Mouse (Mus musculus): ENCODE measurements around the gene Tmprss4. TPM values are rescaled to one million over a fixed set of nuclear protein-coding genes. Genes with fewer than 3 reads are reported as not detected.

Tmprss4 gene
- polyA plus RNA-seq, 1 experiment = 0.06 TPM

DNA sequence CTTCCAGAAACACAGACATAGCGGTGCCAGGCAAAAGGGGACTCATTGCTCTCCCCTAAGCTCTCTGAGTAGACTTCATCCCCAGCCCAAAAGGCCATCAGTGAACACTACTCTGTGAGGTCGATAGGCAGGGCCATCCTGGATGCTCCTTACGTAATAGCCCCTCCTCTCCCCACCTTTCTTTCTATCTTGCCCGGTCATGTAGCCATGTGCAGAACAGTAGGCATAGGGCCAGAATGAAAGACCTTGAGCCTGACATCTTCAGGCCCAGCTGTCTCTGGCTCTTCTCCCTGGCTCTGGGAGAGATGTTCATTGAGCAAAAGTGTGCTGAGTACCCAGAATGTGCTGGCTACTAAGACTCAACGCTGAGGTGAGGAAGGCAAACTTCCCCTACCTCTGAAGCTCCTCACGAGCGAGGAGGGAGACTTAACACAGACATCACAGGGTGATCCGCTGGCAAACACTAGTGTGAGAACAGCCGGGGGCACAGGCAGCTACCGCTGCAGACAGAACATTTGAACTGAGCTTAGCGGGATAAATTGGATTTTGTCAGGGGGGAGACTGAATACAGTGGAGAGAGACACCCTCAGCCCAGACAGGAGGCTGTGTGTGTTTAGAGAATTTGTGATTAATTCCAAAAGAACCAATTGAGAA lies 11.8 kb upstream of the Tmprss4 start:
- H3K4me1 ChIP-seq (ENCODE audit: control insufficient read depth, insufficient read depth, low read length) = no peaks in the 10 kb centered on the region
- H3K4me3 ChIP-seq (ENCODE audit: control insufficient read depth, low read depth, low read length) = no peak overlapping the region
- no peak overlapping the region for H3K27ac ChIP-seq (ENCODE audit: control insufficient read depth, insufficient read depth, low read depth, low read length)
- no peaks in the 10 kb centered on the region for H3K27me3 ChIP-seq (ENCODE audit: control insufficient read depth, insufficient read depth, low read length)
- no peaks in the 10 kb centered on the region for H3K36me3 ChIP-seq (ENCODE audit: control insufficient read depth, insufficient read depth, low read length)
- TF ChIP-seq POLR2A (IDR thresholded peaks at IDR 0.05; ENCODE audit: control insufficient read depth, low read depth, low read length) (no peak), CTCF (IDR thresholded peaks at IDR 0.05; ENCODE audit: control insufficient read depth, insufficient read depth, insufficient replicate concordance, low read depth, low read length) (no peak)

DNA sequence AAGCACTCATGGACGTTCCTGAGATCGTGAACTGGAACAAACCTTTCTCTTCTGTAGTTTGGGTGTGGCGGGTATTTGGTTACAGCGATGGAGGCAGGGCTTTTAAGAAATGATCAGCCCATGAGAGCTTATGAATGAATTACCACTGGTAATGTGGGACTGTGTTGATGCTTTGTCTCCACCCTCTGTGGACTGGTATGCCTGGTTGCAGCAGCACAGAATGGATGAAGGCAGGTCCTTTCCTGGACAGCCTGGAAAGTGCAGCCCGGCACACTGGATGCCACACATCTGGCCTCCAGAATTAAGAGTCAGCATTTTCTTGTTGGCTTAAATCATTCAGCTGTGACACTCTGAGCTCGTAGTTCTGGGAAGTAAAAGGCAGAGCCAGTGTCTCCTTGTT lies 8.1 kb upstream of the Tmprss4 start:
- TF ChIP-seq POLR2A (IDR thresholded peaks at IDR 0.05; ENCODE audit: control insufficient read depth, low read depth, low read length) = no peak
- no peak for TF ChIP-seq CTCF (IDR thresholded peaks at IDR 0.05; ENCODE audit: control insufficient read depth, insufficient read depth, insufficient replicate concordance, low read depth, low read length)
- no peaks in the 10 kb centered on the region for H3K36me3 ChIP-seq (ENCODE audit: control insufficient read depth, insufficient read depth, low read length)
- H3K27me3 ChIP-seq (ENCODE audit: control insufficient read depth, insufficient read depth, low read length) = no peaks in the 10 kb centered on the region

DNA sequence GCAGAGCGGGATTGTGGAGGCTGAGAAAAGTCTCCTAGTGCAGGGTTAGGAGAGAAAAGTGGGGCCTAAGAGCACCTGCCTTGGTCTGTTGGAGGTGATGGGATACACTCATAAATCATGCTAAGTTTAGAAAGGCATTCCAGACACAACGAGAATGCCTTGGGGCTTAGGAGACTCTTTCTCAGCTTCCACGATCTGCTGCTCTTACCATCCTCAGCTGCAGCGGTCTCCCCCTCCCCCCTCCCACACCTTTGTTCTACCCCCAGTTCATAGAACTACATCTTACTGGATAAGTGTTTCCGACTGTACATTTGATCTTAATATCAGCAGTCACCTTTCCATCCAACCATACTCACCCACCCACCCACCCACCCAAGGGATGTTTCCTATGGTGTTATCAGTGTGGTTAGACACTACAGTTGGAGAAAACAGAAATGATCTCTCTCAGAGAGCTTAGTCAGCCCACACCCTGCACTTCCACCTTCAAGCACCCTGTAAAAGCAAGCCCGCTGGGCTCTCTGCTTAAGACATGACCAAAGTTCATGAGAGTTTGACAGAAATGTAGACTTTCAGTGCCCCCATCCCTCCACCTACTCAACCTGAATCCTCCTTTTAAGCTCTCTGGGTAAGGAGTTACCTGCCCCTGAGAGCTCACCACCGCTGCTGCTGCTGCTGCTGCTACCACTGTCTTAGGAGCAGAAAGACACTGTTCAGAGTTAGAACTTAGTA lies 3.3 kb upstream of the Tmprss4 start:
- H3K36me3 ChIP-seq (ENCODE audit: control insufficient read depth, insufficient read depth, low read length) = no peaks in the 10 kb centered on the region
- TF ChIP-seq POLR2A (IDR thresholded peaks at IDR 0.05; ENCODE audit: control insufficient read depth, low read depth, low read length) (no peak), CTCF (IDR thresholded peaks at IDR 0.05; ENCODE audit: control insufficient read depth, insufficient read depth, insufficient replicate concordance, low read depth, low read length) (no peak)
- H3K27me3 ChIP-seq (ENCODE audit: control insufficient read depth, insufficient read depth, low read length) = no peaks in the 10 kb centered on the region
- H3K4me3 ChIP-seq (ENCODE audit: control insufficient read depth, low read depth, low read length) = no peak overlapping the region
- no peak overlapping the region for H3K27ac ChIP-seq (ENCODE audit: control insufficient read depth, insufficient read depth, low read depth, low read length)
- H3K4me1 ChIP-seq (ENCODE audit: control insufficient read depth, insufficient read depth, low read length) = no peaks in the 10 kb centered on the region

More for the DNA sequence above, 8.1 kb upstream of the Tmprss4 start:
- H3K4me1 ChIP-seq (ENCODE audit: control insufficient read depth, insufficient read depth, low read length) = no peaks in the 10 kb centered on the region
- H3K4me3 ChIP-seq (ENCODE audit: control insufficient read depth, low read depth, low read length) = no peak overlapping the region
- H3K27ac ChIP-seq (ENCODE audit: control insufficient read depth, insufficient read depth, low read depth, low read length) = no peak overlapping the region

DNA sequence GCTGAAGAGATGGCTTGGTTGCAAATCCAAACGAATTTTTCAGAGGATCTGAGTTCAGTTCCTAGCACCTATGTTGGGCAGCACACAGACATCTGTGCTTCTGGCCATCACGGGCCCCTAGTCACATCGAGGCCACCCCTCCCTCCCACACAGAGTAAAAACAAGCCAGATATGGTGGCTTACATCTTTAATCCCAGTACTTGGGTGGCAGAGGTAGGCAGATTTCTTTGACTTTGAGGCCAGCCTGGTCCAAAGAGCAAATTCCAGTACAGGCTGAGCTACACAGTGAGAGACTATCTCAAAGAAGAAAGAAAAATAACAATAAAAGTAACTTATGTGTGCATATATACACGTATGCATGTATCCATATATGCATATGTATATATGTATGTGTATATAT lies 2.2 kb upstream of the Tmprss4 start:
- Histone ChIP-seq H3K27ac (ENCODE audit: control insufficient read depth, insufficient read depth, low read depth, low read length) (no peak overlapping the region), H3K4me1 (ENCODE audit: control insufficient read depth, insufficient read depth, low read length) (no peaks in the 10 kb centered on the region), H3K27me3 (ENCODE audit: control insufficient read depth, insufficient read depth, low read length) (no peaks in the 10 kb centered on the region), H3K36me3 (ENCODE audit: control insufficient read depth, insufficient read depth, low read length) (no peaks in the 10 kb centered on the region), H3K4me3 (ENCODE audit: control insufficient read depth, low read depth, low read length) (no peak overlapping the region)
- no peak for TF ChIP-seq POLR2A (IDR thresholded peaks at IDR 0.05; ENCODE audit: control insufficient read depth, low read depth, low read length)
- TF ChIP-seq CTCF (IDR thresholded peaks at IDR 0.05; ENCODE audit: control insufficient read depth, insufficient read depth, insufficient replicate concordance, low read depth, low read length) = no peak

DNA sequence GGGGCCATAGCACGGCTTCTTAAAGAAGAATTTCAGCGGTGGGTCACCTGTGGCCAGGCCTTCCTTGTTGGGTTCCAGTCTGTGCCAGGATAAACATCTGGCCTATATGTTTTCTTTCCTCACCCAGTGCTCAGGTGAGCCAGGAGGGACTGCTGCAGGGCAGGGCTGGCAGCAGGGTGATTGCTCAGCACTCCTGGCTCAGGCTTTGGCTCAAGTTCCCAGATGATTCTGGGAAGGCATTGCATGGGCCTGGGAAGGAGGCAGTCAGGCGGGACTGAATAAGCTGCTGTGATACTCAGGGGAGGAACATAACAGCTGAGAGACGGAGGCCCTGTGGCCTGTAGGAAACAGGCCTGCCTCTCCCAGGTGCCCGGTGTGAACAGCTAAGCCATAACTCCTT lies 1.3 kb upstream of the Tmprss4 start:
- no peak for TF ChIP-seq POLR2A (IDR thresholded peaks at IDR 0.05; ENCODE audit: control insufficient read depth, low read depth, low read length)
- TF ChIP-seq CTCF (IDR thresholded peaks at IDR 0.05; ENCODE audit: control insufficient read depth, insufficient read depth, insufficient replicate concordance, low read depth, low read length) = no peak
- Histone ChIP-seq H3K27ac (ENCODE audit: control insufficient read depth, insufficient read depth, low read depth, low read length) (no peak overlapping the region), H3K4me3 (ENCODE audit: control insufficient read depth, low read depth, low read length) (no peak overlapping the region), H3K4me1 (ENCODE audit: control insufficient read depth, insufficient read depth, low read length) (no peaks in the 10 kb centered on the region), H3K27me3 (ENCODE audit: control insufficient read depth, insufficient read depth, low read length) (no peaks in the 10 kb centered on the region), H3K36me3 (ENCODE audit: control insufficient read depth, insufficient read depth, low read length) (no peaks in the 10 kb centered on the region)

DNA sequence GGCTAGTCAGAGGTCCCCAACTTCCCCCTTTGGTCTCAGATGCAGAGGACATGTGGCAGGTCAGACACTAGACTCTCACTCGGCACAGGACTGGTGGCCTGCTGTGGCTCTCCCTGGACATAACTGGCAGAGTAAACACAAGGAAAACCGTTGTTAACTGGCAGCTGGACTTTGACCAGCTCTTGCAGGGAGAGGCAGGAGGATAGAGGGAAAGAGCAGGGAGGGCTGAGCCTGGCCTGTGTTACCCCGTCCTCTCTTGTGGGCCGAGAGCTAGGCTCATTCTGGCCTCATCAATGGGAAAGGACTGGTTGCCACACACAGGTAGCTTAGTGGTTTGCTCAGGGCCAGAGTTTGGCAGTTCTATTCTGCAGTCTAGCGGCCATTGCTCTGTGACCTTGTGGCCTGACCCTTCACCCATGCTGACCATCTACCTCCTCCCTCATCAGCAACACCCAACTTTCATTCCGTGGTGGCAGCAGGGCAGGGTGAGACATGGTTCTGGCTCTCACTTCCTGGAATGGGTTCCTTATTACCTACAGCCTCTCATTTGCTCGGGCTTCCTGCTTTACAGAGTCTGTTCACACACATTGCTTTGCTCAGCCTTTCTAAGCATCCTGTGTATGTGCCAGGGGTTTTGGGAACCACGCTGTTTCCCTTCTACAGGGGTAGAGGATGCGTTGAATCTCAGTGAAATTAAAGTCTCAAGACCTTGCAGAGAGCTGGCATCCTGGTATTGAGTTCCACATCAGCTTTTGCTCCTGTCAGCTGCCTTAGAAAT lies 1.7 kb downstream of the Tmprss4 start:
- Histone ChIP-seq H3K4me1 (ENCODE audit: control insufficient read depth, insufficient read depth, low read length) (no peaks in the 10 kb centered on the region), H3K27me3 (ENCODE audit: control insufficient read depth, insufficient read depth, low read length) (no peaks in the 10 kb centered on the region), H3K36me3 (ENCODE audit: control insufficient read depth, insufficient read depth, low read length) (no peaks in the 10 kb centered on the region), H3K4me3 (ENCODE audit: control insufficient read depth, low read depth, low read length) (no peak overlapping the region), H3K27ac (ENCODE audit: control insufficient read depth, insufficient read depth, low read depth, low read length) (no peak overlapping the region)
- TF ChIP-seq CTCF (IDR thresholded peaks at IDR 0.05; ENCODE audit: control insufficient read depth, insufficient read depth, insufficient replicate concordance, low read depth, low read length) (no peak), POLR2A (IDR thresholded peaks at IDR 0.05; ENCODE audit: control insufficient read depth, low read depth, low read length) (no peak)

DNA sequence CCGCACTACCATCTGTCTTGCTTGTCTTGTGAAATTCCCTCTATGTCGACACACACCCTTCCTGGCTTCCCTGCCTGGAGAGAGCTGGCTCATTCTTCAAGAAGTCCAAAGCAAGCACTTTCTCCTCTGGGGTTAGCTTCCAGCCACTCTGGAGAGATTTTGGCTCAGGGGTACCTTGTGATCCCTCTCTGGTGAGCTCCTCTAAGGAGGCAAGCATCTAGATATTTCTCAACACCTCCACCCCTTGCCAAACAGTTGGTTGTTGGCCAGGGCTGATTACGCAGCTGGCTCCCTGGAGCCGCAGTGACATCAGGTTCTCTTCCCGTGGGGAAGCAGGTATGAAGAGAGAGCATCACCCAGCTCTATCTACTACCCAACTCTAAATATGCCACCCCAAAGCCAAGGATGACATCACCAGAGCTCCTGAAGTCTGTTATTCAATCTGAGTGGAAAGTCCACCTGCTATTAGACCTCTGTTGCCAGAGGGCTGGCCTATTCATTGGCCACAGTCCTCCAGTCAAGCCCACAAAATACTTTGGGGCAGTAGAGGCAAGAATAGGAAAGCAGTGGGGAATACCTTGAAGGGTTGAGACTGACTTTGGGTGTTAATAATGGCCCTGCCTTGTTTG lies 2.5 kb downstream of the Tmprss4 start:
- TF ChIP-seq POLR2A (IDR thresholded peaks at IDR 0.05; ENCODE audit: control insufficient read depth, low read depth, low read length) (no peak), CTCF (IDR thresholded peaks at IDR 0.05; ENCODE audit: control insufficient read depth, insufficient read depth, insufficient replicate concordance, low read depth, low read length) (no peak)
- H3K27ac ChIP-seq (ENCODE audit: control insufficient read depth, insufficient read depth, low read depth, low read length) = no peak overlapping the region
- no peaks in the 10 kb centered on the region for H3K4me1 ChIP-seq (ENCODE audit: control insufficient read depth, insufficient read depth, low read length)
- H3K27me3 ChIP-seq (ENCODE audit: control insufficient read depth, insufficient read depth, low read length) = no peaks in the 10 kb centered on the region
- H3K4me3 ChIP-seq (ENCODE audit: control insufficient read depth, low read depth, low read length) = no peak overlapping the region
- no peaks in the 10 kb centered on the region for H3K36me3 ChIP-seq (ENCODE audit: control insufficient read depth, insufficient read depth, low read length)

Data from testis, adult 2 months (tissue).